Mouse (Mus musculus): ENCODE results near the gene Dact3. TPM values are rescaled to one million over a fixed set of nuclear protein-coding genes. Genes with fewer than 3 reads are reported as not detected.

Gene Dact3
- total RNA-seq (2021), result 1 to 10 TPM; 3.9 to 7.1 TPM
- long read RNA-seq, experiment 1, transcript Dact3-201 (4 exons, 2,989 nt), result major isoform, 8 of 13 reads
- long read RNA-seq, experiment 1, partial matches to known transcripts, result 0 of 13 reads
- long read RNA-seq, experiment 1, other reads (novel, unspliced or antisense), result 5 of 13 reads
- long read RNA-seq, experiment 2, transcript Dact3-201 (4 exons, 2,989 nt), result major isoform, 16 of 19 reads
- long read RNA-seq, experiment 2, partial matches to known transcripts, result 1 of 19 reads
- long read RNA-seq, experiment 2, other reads (novel, unspliced or antisense), result 2 of 19 reads

GRCm38 (mm10) chr7:16875310-16875325, at the start of gene Dact3:
Gene Dact3, plus strand, starts transcription at chr7:16875317.
- intact Hi-C loops (cut with DNase I; ENCODE audit: low total_unique reads), result no loop called here

GRCm38 (mm10) chr7:16825785-16826184, 49.3 kb upstream of the Dact3 start:
- intact Hi-C loops (cut with DNase I; ENCODE audit: low total_unique reads), result loop anchor here (5.0 kb wide), 1 partner anchor 82 kb away; the partner anchor contains the start of gene Ptgir

More at GRCm38 (mm10) chr7:16875310-16875325, at the start of gene Dact3:
- no peak for DNase-seq

GRCm38 (mm10) chr7:16826571-16826970, 48.5 kb upstream of the Dact3 start:
- no peak for DNase-seq
- intact Hi-C loops (cut with DNase I; ENCODE audit: low total_unique reads), result loop anchor here (5.0 kb wide), 1 partner anchor 81 kb away; the partner anchor contains the start of gene Ptgir

More at GRCm38 (mm10) chr7:16825785-16826184, 49.3 kb upstream of the Dact3 start:
- DNase-seq, result no peak

- intact Hi-C loops (cut with DNase I; ENCODE audit: low total_unique reads), result loop anchor here (5.0 kb wide), 1 partner anchor 80 kb away; the partner anchor contains the start of gene Ptgir
- no peak for DNase-seq
These were observed 47.8 kb upstream of the Dact3 start for GRCm38 (mm10) chr7:16827274-16827673.

GRCm38 (mm10) chr7:16830449-16830848, 44.7 kb upstream of the Dact3 start:
- intact Hi-C loops (cut with DNase I; ENCODE audit: low total_unique reads), result no loop called here

GRCm38 (mm10) chr7:16837916-16838803, 37.0 kb upstream of the Dact3 start:
- no peak for DNase-seq
- intact Hi-C loops (cut with DNase I; ENCODE audit: low total_unique reads), result no loop called here

More at GRCm38 (mm10) chr7:16830449-16830848, 44.7 kb upstream of the Dact3 start:
- no peak for DNase-seq

- intact Hi-C loops (cut with DNase I; ENCODE audit: low total_unique reads), result no loop called here
- DNase-seq, result no peak
These were observed 36.2 kb upstream of the Dact3 start for GRCm38 (mm10) chr7:16838804-16839426.

- DNase-seq, result no peak
- intact Hi-C loops (cut with DNase I; ENCODE audit: low total_unique reads), result no loop called here
These were observed 35.5 kb upstream of the Dact3 start for GRCm38 (mm10) chr7:16839427-16840108.

GRCm38 (mm10) chr7:16840109-16840491, 35.0 kb upstream of the Dact3 start:
- intact Hi-C loops (cut with DNase I; ENCODE audit: low total_unique reads), result no loop called here
- DNase-seq, result no peak

- intact Hi-C loops (cut with DNase I; ENCODE audit: low total_unique reads), result no loop called here
- no peak for DNase-seq
These were observed 34.0 kb upstream of the Dact3 start for GRCm38 (mm10) chr7:16841078-16841477.

GRCm38 (mm10) chr7:16841561-16842560, 33.3 kb upstream of the Dact3 start:
- intact Hi-C loops (cut with DNase I; ENCODE audit: low total_unique reads), result no loop called here

GRCm38 (mm10) chr7:16842645-16843063, 32.5 kb upstream of the Dact3 start, which contains the start of gene Prkd2:
Gene Prkd2, plus strand, starts transcription at chr7:16842902.
- intact Hi-C loops (cut with DNase I; ENCODE audit: low total_unique reads), result no loop called here
- peak; percentile 92 for DNase-seq

More at GRCm38 (mm10) chr7:16841561-16842560, 33.3 kb upstream of the Dact3 start:
- DNase-seq, result no peak

- intact Hi-C loops (cut with DNase I; ENCODE audit: low total_unique reads), result no loop called here
- DNase-seq, result no peak
These were observed 31.5 kb upstream of the Dact3 start for GRCm38 (mm10) chr7:16843441-16844171.

- intact Hi-C loops (cut with DNase I; ENCODE audit: low total_unique reads), result no loop called here
- DNase-seq, result no peak
These were observed 30.4 kb upstream of the Dact3 start for GRCm38 (mm10) chr7:16844696-16845071.

GRCm38 (mm10) chr7:16845072-16845819, 29.9 kb upstream of the Dact3 start:
- no peak for DNase-seq
- intact Hi-C loops (cut with DNase I; ENCODE audit: low total_unique reads), result no loop called here

GRCm38 (mm10) chr7:16845820-16846167, 29.3 kb upstream of the Dact3 start:
- intact Hi-C loops (cut with DNase I; ENCODE audit: low total_unique reads), result no loop called here
- DNase-seq, result no peak

GRCm38 (mm10) chr7:16846775-16847174, 28.3 kb upstream of the Dact3 start:
- intact Hi-C loops (cut with DNase I; ENCODE audit: low total_unique reads), result no loop called here
- no peak for DNase-seq

- no peak for DNase-seq
- intact Hi-C loops (cut with DNase I; ENCODE audit: low total_unique reads), result no loop called here
These were observed 27.6 kb upstream of the Dact3 start for GRCm38 (mm10) chr7:16847507-16847906.
